Mouse (Mus musculus) CH12.LX (cell line): Measurements from ENCODE around the gene Pknox1. TPM values are rescaled to one million over a fixed set of nuclear protein-coding genes. Genes with fewer than 3 reads are reported as not detected.

ENCODE experiments used
- DNase-seq: peaks from one replicate; pipeline ENCODE4 v3.0.0-alpha.2; 2013; ENCODE audit errors: extremely low read depth
- H3K27ac ChIP-seq: 2 replicates; pipeline ENCODE4 v1.5.1; 2012; ENCODE audit warnings: low read depth, mild to moderate bottlenecking, control low read depth, moderate library complexity; ENCODE audit not compliant: insufficient read depth
- H3K27me3 ChIP-seq: replicated peaks from 2 replicates; pipeline ENCODE3; 2012; ENCODE audit warnings: inconsistent platforms
- H3K36me3 ChIP-seq, 2 experiments: replicated peaks in 1 of 2; 2 replicates each; pipeline versions ENCODE3 to v1.6.1; 2012; ENCODE audit warnings: inconsistent platforms in 1 of 2, low read length in 1 of 2, mild to moderate bottlenecking in 1 of 2, mixed read lengths in 1 of 2, moderate library complexity in 1 of 2; ENCODE audit not compliant: control insufficient read depth in 1 of 2, insufficient read depth in 1 of 2
- H3K4me1 ChIP-seq, 2 experiments: 2 replicates each; pipeline ENCODE4 v1.6.1; 2012; ENCODE audit warnings: inconsistent platforms in 1 of 2, moderate library complexity in 1 of 2; ENCODE audit not compliant: insufficient read depth in 2 of 2, control insufficient read depth in 1 of 2
- H3K4me2 ChIP-seq: 2 replicates; pipeline ENCODE4 v1.6.1; 2012; ENCODE audit warnings: low read depth, mild to moderate bottlenecking, control low read depth; ENCODE audit not compliant: poor library complexity, insufficient read depth, severe bottlenecking
- H3K4me3 ChIP-seq, 3 experiments: fragments of 150-350 bp in 1 of 3; sonication (generic) in 1 of 3; replicated peaks in 1 of 3; 2 replicates each; pipeline versions ENCODE3 to v1.5.1; 2011 to 2012; ENCODE audit warnings: low read depth in 2 of 3, low read length in 2 of 3, mild to moderate bottlenecking in 2 of 3, moderate library complexity in 2 of 3, control low read depth in 1 of 3, improper control_type of control experiment in 1 of 3, inconsistent platforms in 1 of 3, mixed read lengths in 1 of 3; ENCODE audit not compliant: poor library complexity in 1 of 3
- H3K79me2 ChIP-seq: replicated peaks from 2 replicates; pipeline ENCODE4 v1.6.1; 2012; ENCODE audit warnings: mild to moderate bottlenecking, moderate library complexity; ENCODE audit not compliant: control insufficient read depth, poor library complexity, insufficient read depth, severe bottlenecking; ENCODE audit errors: extremely low read depth
- H3K9ac ChIP-seq: 2 replicates; pipeline ENCODE4 v1.6.1; 2012; ENCODE audit warnings: low read depth, mild to moderate bottlenecking, control low read depth, moderate library complexity; ENCODE audit not compliant: insufficient read depth
- H3K9me3 ChIP-seq: replicated peaks from 2 replicates; pipeline ENCODE3; 2012; ENCODE audit warnings: low read length, inconsistent platforms, mixed read lengths
- BHLHE40 ChIP-seq: IDR thresholded peaks from 2 replicates; pipeline ENCODE4 v1.6.1; 2011; ENCODE audit warnings: mild to moderate bottlenecking, low read depth, low read length, improper control_type of control experiment
- CHD1 ChIP-seq: IDR thresholded peaks from 2 replicates; pipeline ENCODE4 v1.6.1; 2012; ENCODE audit warnings: low read depth, low read length, improper control_type of control experiment, inconsistent platforms
- CTCF ChIP-seq, 2 experiments: IDR thresholded peaks in 1 of 2; conservative IDR thresholded peaks in 1 of 2; 2 replicates each; pipeline ENCODE4 v1.5.1; 2011 to 2012; ENCODE audit warnings: low read depth in 2 of 2, low read length in 2 of 2, improper control_type of control experiment in 1 of 2, inconsistent platforms in 1 of 2, mild to moderate bottlenecking in 1 of 2, moderate library complexity in 1 of 2
- ELF1 ChIP-seq: IDR thresholded peaks from 2 replicates; pipeline ENCODE4 v1.6.1; 2014; ENCODE audit warnings: low read depth, mild to moderate bottlenecking, inconsistent platforms, low read length, improper control_type of control experiment
- ETS1 ChIP-seq: conservative IDR thresholded peaks from 2 replicates; pipeline ENCODE4 v1.6.1; 2012; ENCODE audit warnings: low read depth, mild to moderate bottlenecking, inconsistent platforms, low read length, improper control_type of control experiment, moderate library complexity
- HCFC1 ChIP-seq: IDR thresholded peaks from 2 replicates; pipeline ENCODE4 v1.6.1; 2012; ENCODE audit warnings: low read depth, mild to moderate bottlenecking, inconsistent platforms, low read length, improper control_type of control experiment
- JUN ChIP-seq: IDR thresholded peaks from 2 replicates; pipeline ENCODE4 v1.6.1; 2011; ENCODE audit warnings: low read depth, mild to moderate bottlenecking, low read length, improper control_type of control experiment, moderate library complexity; ENCODE audit not compliant: insufficient read depth
- JUND ChIP-seq: conservative IDR thresholded peaks from 2 replicates; pipeline ENCODE4 v1.6.1; 2011; ENCODE audit warnings: low read depth, low read length, improper control_type of control experiment
- KAT2A ChIP-seq: IDR thresholded peaks from 2 replicates; pipeline ENCODE4 v1.6.1; 2012; ENCODE audit warnings: low read length, improper control_type of control experiment, inconsistent platforms; ENCODE audit not compliant: insufficient replicate concordance
- NRF1 ChIP-seq: IDR thresholded peaks from 2 replicates; pipeline ENCODE4 v1.6.1; 2014; ENCODE audit warnings: low read depth, mild to moderate bottlenecking, inconsistent platforms, low read length, improper control_type of control experiment, moderate library complexity
- PAX5 ChIP-seq: IDR thresholded peaks from 2 replicates; pipeline ENCODE4 v1.6.1; 2012; ENCODE audit warnings: low read length, inconsistent platforms, mixed read lengths
- POLR2AphosphoS2 ChIP-seq: IDR thresholded peaks from 2 replicates; pipeline ENCODE4 v1.6.1; 2011; ENCODE audit warnings: low read depth, low read length, improper control_type of control experiment
- RAD21 ChIP-seq: IDR thresholded peaks from 2 replicates; pipeline ENCODE4 v1.6.1; 2011; ENCODE audit warnings: low read depth, mild to moderate bottlenecking, low read length, improper control_type of control experiment, moderate library complexity
- SIN3A ChIP-seq: IDR thresholded peaks from 2 replicates; pipeline ENCODE4 v1.6.1; 2012; ENCODE audit warnings: low read length, improper control_type of control experiment, inconsistent platforms
- UBTF ChIP-seq: IDR thresholded peaks from 2 replicates; pipeline ENCODE4 v1.6.1; 2012; ENCODE audit warnings: low read depth, mild to moderate bottlenecking, inconsistent platforms, low read length, improper control_type of control experiment, moderate library complexity
- USF1 ChIP-seq: IDR thresholded peaks from 2 replicates; pipeline ENCODE4 v1.6.1; 2014; ENCODE audit warnings: low read depth, mild to moderate bottlenecking, inconsistent platforms, low read length, improper control_type of control experiment
- USF2 ChIP-seq: conservative IDR thresholded peaks from 2 replicates; pipeline ENCODE4 v1.6.1; 2011; ENCODE audit warnings: low read depth, low read length, improper control_type of control experiment
- ZC3H11A ChIP-seq: IDR thresholded peaks from 2 replicates; pipeline ENCODE4 v1.6.1; 2012; ENCODE audit warnings: low read depth, mild to moderate bottlenecking, inconsistent platforms, low read length, improper control_type of control experiment
- ZKSCAN1 ChIP-seq: IDR thresholded peaks from 2 replicates; pipeline ENCODE4 v1.6.1; 2012; ENCODE audit warnings: low read depth, inconsistent platforms, low read length, improper control_type of control experiment, borderline replicate concordance
- ZNF384 ChIP-seq: IDR thresholded peaks from 2 replicates; pipeline ENCODE4 v1.6.1; 2012; ENCODE audit warnings: low read depth, low read length, improper control_type of control experiment, inconsistent platforms
- dilution Hi-C: fragments of 300-500 bp; cut with MboI; formaldehyde crosslinking; loops from 2 replicates; pipeline ENCODE4 v1.14.3; 2020; ENCODE audit warnings: low sequenced_read_pairs; ENCODE audit not compliant: extremely low pct_unique_long_range_greater_than_20kb, extremely low pct_ligation_motif_present
- in situ Hi-C: fragments of 300-500 bp; cut with MboI; formaldehyde crosslinking; loops from 3 replicates; pipeline ENCODE4 v1.14.3; 2019; ENCODE audit warnings: low sequenced_read_pairs, low pct_ligation_motif_present, low pct_unique_long_range_greater_than_20kb, mixed read lengths
- polyA plus RNA-seq: library from polyadenylated mRNA; unstranded; fragments of >175 nt; gene quantifications from 2 replicates; pipeline ENCODE4 v1.2.1, GENCODE M21; 2012; ENCODE audit warnings: low read depth; ENCODE audit not compliant: insufficient read length
- total RNA-seq, 2 experiments: library from RNA; depleted of rRNA; stranded (reverse); fragments of 300-350 nt in 1 of 2; fragments of >200 nt in 1 of 2; gene quantifications; 2 replicates each; pipeline ENCODE4 v1.2.3; 2012 to 2014

Gene Pknox1
- total and polyA plus RNA-seq, 3 experiments, result 15.1 to 22.3 (median 20.5) TPM

DNA sequence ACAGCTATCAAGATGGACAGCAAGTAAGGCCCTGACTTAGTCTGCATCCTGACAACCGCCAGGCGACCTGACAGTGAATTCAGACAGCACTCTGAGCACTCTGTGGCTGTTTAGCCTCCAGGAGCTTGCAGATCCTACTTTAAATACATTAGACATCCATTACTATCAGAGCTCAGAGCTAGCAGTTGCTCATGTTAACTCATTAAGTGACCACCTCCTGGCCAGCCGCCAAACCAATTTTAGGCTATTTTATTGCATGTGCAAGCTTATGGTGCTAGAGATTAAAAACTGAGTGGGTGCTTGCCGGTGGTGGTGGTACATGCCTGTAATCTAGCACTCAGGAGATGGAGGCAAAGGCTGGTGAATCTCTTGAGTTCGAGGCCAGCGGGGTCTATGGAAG lies 19.2 kb downstream of the Pknox1 start:
- no peak overlapping the region for H3K9ac ChIP-seq
- peaks cover 0 to 19% of the 10 kb centered on the region in 2 experiments; a peak in 2 of 4 replicates for H3K4me1 ChIP-seq
- no peak overlapping the region for H3K27ac ChIP-seq
- no peak for TF ChIP-seq JUN
- TF ChIP-seq CHD1, result no peak
- no peak for TF ChIP-seq ZNF384
- TF ChIP-seq ZKSCAN1, result no peak
- TF ChIP-seq CTCF (conservative IDR thresholded peaks at IDR 0.05 in 1 of 2, IDR thresholded peaks at IDR 0.05 in 1 of 2; ENCODE audit: low read depth in 2 of 2, low read length in 2 of 2), result no peak
- TF ChIP-seq ETS1, result no peak
- no peak for TF ChIP-seq POLR2AphosphoS2
- TF ChIP-seq PAX5, result no peak
- no peak for TF ChIP-seq USF1
- no peak for TF ChIP-seq JUND
- peaks cover 2 to 50% of the 10 kb centered on the region in 2 experiments for H3K36me3 ChIP-seq
- dilution Hi-C loops (no loop called here), in situ Hi-C loops (no loop called here)
- no peaks in the 10 kb centered on the region for H3K79me2 ChIP-seq
- no peak for DNase-seq
- H3K4me3 ChIP-seq, result no peak overlapping the region
- no peak overlapping the region for H3K4me2 ChIP-seq
- no peaks in the 10 kb centered on the region for H3K27me3 ChIP-seq
- H3K9me3 ChIP-seq, result no peaks in the 10 kb centered on the region

DNA sequence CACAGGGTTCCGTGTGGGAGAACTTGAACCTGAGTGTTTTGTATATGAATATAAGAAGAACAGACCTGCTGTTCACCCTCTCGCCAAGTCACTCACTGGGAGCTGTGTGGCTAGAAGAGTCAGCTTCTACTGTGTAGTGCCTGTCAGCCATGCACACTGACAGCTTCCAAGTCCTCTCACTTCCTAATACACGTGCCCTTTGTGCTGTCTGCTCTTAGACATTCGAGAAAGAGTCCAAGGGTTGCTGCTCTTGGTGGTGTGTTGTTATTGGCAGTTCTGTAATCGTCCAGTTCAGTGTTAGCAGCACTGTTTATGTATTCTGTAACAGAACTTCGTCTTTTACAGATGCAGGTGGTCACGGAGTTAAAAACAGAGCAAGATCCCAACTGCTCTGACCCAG lies 23.6 kb downstream of the Pknox1 start:
- Histone ChIP-seq H3K9ac (no peak overlapping the region), H3K4me3 (no peak overlapping the region), H3K4me2 (no peak overlapping the region), H3K27me3 (no peaks in the 10 kb centered on the region), H3K4me1 (peaks cover 0 to 15% of the 10 kb centered on the region in 2 experiments; a peak in 2 of 4 replicates), H3K9me3 (no peaks in the 10 kb centered on the region), H3K79me2 (no peaks in the 10 kb centered on the region), H3K27ac (no peak overlapping the region), H3K36me3 (peaks cover 18 to 72% of the 10 kb centered on the region in 2 experiments)
- TF ChIP-seq RAD21 (no peak), NRF1 (no peak), BHLHE40 (no peak), ELF1 (no peak), SIN3A (no peak), CTCF (conservative IDR thresholded peaks at IDR 0.05 in 1 of 2, IDR thresholded peaks at IDR 0.05 in 1 of 2; ENCODE audit: low read depth in 2 of 2, low read length in 2 of 2) (no peak), USF1 (no peak), ZC3H11A (no peak), UBTF (no peak), JUND (no peak), KAT2A (no peak), ZNF384 (no peak), USF2 (no peak), HCFC1 (no peak)
- in situ Hi-C loops (no loop called here), dilution Hi-C loops (no loop called here)
- no peak for DNase-seq
